Mouse (Mus musculus): ENCODE results near the gene B4galnt1.

The B4galnt1 gene

DNA sequence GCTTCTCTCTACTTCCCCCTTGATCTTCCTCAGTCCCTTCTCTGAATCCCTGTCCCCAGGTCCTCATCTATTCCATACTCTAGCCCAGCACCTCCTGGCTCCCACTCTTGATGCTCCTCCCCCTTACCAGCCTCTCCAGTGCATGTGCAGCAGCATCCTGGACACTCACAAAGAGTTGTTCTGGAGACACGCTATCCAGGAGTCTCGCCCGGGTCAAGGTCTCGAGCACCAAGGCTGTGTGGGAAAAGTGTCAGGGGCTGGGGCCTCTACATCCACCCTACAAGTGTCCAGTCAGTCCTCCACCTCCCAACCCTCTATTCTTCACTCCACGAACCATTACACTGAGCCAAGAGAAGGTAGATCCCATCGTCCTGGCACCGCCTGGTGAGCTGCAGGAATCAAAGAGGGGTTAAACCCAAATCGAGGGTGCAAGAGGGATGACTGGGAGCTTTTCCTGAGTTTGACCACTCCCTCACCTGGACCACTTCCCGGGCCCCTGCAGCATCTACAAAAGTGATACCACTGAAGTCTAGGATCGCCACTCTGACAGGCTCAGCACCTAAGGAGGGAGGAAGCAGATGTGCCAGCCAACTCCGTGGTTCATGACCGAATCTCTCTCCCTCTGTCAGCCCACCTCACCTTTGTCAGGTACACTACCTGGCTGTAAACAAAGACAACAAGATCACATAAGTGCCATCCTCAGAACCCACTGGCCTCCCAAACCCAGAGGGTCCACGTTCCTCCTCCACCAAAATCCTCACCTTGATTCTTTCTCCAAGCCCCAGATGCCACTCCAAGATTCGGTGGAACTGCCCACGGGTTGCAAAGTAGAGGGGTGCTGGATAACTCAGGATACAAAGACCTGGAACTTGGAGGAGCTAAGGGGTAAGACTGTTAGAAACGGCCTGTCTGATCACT is 8.4 kb downstream of the B4galnt1 start:
- DNase-seq: no peak

DNA sequence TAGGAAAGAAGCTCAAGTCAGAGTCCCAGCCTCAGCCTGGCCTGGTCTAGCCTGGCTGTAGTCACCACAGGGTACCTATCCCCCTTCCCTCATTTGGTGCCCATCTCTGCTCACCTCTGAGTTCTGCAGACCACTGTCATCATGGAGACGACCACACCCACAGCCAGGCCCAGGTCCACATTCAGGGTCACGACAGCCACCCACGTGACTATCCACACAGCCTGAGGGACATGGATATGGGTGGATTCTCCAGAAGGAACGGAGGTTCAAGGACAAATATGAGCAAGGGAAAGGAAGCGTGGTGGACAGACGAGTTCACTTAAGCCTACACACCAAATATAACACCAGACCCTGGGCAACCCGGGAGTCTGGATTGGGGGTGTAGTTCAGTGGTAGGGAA is 9.1 kb downstream of the B4galnt1 start:
- no peak for DNase-seq

DNA sequence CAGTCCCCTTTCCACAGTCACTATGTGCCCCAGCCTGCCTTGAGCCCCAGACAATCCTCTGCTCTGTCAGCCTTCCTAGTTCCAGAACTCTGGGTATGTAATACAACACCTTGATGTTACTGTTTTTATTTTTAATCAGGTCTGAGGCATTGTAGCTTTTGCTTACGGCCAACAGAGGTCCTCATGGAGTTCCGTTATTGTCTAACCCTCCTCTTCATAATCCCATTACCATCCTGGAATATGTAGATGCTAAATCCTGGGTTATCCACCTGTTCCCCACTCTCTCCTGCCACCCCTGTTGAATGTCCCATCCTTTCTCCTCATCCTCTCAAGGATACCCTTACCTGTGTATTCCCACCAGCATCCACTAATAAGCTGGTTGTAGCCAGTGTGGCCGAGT is 11.2 kb downstream of the B4galnt1 start:
- DNase-seq: no peak

DNA sequence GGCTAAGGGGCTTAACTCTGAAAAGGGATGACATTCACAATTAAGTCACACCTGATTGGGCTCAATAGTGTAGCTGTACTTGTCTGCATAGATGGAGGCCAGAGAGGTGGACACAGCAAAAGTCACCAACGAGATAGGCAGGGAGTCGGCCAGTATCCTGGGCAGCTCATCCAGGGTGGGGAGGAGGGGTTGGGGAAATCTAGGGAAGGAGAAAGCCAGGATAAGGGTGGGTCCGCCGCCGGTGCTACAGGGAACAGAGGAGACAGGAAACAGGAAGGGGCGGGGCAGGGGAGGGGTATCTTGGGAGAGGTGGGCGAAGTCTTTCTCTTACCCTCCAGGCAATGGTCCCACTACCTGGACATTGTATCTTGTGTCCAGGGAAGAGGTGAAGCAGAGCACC is 11.7 kb downstream of the B4galnt1 start:
- DNase-seq: no peak

DNA sequence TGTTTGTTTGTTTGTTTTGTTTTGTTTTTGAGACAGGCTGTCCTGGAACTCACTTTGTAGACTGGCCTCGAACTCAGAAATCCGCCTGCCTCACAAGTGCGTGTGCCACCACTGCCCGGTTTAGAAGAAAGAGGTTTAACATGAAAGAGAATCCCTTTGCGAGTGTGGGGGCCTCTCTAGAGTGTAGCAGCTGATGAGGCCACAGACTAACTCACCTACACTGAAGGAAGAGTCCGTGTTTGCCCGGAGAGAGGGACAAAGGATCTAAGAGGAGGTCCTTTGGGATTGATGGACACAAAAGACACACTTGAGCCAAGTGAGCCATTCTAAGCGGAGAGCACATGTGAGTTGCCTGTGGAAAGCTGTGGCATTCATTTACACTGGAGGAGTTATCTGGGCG is 12.2 kb downstream of the B4galnt1 start:
- DNase-seq: no peak

DNA sequence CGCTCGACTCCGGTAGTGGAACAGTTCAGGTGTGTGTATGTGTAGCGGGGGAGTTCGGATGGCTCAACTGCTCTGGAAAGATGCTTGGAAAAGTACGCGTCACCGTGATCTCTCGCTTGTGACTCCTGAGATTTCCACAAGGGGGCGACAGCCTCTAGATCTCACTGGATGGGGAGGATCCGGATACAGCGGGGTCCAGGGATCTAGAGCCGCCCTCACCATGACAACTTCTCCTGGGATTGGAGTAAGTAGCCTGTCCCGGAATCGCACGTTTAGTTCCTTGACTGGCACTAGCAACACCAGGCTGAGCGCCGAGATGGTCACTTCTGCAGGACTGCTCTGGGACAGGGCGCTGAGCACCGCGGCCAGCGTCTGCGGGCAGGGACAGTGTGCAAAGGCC is 12.7 kb downstream of the B4galnt1 start:
- DNase-seq: peak; percentile 92

DNA sequence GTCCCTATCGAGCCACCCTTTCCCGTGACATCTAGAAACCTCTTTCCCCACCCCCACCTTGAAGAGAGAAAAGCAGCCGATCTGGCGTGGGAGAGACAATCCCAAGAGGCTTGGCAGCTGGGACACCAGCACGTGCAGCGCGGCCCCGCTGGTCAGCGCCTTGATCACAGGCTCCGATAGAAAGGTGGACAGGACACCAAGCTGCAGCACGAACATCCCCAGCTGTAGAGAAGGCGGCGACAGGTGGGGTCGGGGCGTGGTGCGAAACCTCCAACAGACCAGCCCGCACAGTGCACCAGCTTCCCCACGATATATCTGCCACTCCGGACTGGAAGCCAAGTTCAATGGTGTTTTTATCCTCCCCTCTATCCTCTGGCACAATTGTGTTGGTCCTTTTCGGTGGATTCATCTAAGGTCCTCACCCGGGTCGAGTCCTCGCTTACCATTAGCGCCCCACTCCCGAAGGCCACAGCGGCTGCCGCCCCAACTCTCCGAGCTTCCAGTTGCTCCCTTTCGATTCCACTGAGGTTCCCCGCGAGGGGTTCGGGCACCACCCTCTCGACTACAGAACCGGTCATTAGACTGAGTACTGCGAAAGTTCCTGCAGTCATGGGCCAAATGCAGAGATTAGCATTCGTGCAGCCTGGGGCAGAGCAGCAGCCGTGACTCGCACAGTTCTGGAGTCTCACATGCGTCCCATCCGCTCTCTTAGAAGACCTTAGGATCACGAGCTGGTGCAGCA is 13.4 kb downstream of the B4galnt1 start:
- DNase-seq: peak; percentile 32

DNA sequence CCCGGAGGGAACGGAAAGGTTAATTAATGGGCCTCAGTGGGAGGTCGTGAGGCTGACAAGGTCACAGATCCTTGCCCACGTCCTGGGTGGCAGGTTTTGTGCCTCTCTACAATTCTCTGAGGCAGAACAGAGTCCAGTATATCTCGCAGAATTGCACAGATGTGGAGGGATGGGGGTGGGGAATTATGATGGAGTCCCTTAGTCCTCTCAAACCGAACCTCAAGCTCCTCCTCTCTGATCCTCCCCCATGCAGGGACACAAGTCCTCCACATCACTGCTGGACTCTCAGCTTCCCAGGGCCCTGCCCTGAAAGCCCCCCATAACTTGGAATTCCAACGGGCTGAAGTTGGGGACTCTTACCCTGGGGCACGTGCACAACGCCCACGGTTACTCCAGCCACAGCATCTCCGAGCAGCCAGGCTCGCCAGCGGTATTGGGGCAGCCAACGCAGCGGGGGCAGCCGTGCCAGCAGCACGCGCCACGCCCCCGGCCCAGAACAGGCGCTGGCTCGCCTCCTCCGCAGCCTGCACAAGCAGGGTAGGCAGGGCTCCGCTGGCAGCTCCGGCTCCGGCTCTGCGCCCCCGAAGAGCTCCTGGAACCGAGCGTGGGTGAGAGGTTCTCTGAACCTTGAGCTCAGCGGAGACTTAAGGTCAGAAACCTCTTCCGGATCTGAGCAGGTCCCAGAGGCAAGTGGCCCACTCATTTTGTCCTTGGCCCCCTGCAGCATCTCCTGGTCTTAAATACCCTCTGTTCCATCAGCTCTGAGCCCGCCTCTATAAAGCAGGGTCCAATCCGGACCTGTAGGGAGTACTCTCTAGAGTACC is 15.1 kb downstream of the B4galnt1 start, which contains the start of gene Slc26a10:
Slc26a10 (minus strand) TSS at position 775 of the 824 bp plus-strand sequence.
- DNase-seq: peak; percentile 42

DNA sequence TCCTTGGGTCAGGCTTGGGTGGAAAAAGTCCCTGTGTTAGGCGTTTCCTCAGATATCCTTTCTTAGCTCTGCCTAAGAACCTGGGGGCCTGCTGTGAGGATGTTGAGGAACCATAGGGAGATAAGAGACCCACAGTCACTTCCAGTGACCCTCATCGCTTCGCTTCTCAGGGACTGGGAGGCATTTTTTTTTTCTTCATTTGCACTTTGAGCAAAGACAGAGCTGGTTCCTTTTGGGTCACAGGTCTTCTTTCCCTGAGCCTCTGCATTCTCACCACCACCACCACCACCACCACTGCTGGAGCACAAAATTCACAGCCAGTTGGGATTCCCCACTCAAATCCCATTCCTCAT is 15.6 kb downstream of the B4galnt1 start:
- no peak for DNase-seq

DNA sequence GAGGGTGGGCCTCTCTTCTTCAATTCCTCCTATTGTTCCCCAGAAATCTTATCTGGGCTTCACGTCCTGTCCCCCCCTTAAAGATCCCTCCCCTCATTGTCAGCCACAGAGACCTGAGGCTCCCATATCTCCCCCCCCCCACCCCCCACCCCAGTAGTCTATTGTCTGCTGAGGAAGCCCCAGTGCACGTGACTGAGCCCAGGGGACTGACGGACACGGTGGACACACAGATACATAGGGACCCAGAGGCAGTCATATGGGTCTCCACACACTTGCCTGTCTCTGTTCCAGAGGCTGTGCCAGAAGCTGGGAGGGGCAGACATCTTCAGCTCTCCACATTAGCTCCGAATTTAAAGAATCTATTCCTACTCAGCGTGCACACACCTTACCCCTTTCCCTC is 16.5 kb downstream of the B4galnt1 start:
- DNase-seq: no peak

DNA sequence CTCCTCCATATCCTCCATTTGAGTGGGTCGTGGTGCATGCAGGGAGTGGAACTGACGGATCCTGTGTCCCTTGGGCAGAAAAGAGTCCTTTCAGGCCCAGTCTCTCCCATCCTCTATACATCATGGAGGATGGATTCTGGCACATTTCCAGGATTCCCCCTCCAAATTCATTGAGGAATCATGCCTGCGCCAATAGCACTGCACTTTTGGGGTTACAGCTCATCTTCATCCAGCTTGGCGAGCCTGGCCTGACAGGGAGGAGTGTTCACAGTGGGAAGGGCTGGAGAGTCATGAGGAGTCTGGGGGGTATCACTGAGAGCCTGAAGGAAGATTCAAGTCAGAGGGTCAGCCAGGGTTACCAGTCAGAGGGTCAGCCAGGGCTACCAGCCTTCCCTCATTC is 17.6 kb downstream of the B4galnt1 start:
- no peak for DNase-seq

DNA sequence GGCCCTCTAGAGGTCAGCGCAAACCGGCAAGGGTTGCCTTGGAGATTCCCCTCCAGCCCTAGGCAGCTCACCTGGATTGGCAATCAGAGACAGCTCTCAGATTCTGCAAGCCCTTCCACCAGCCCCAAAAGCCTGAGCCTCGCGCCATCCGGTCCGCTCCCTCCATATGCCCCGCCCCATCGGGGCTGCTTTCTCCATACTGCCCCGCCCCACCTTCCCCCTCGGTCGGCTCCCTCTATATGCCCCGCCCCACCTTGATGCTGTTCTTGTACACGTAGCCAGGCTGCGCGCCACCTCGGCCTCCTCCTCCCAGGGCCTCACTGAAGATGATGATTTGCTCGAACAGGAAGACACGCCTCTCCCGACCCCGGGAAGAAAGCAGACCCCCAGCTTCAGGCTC is 18.7 kb downstream of the B4galnt1 start:
- peak; percentile 36 for DNase-seq

DNA sequence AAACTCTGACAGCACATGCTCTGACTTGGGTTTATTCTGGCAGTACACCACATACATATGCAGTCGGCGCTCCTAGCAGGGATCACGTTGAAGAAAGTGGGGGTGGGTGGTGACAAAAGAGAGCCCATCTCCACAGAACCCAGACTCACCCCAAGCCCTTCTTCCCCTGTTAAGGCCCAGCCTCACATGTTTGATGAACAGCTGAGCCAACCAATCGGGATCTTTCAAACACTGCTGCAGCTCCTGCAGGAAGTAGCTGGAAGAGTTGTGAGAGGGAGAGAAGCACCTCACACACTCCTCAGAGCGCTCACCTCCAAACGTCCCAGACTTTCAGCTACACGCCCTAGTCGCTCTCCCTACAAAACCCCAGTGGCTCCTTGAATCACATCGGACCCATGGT is 20.1 kb downstream of the B4galnt1 start:
- peak; percentile 82 for DNase-seq

DNA sequence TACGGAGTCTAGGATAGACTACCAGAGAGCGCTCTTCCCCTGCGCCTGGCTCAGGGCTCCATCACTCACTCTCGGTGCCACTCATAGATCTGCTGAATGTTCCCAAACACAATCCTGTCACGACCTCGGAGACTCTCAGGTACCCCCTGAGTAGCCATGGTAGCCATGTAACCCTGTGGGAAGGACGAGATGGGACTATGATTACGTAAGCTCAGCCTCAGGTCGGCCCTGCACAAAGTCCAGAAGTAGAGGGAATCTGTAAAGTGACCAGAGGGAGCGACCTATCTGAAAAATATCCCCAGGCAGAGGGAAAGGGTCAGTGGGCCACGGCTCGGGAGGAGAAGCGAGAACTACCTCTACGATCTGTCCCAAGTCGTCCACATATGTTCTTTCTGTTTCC is 20.5 kb downstream of the B4galnt1 start:
- DNase-seq: no peak

DNA sequence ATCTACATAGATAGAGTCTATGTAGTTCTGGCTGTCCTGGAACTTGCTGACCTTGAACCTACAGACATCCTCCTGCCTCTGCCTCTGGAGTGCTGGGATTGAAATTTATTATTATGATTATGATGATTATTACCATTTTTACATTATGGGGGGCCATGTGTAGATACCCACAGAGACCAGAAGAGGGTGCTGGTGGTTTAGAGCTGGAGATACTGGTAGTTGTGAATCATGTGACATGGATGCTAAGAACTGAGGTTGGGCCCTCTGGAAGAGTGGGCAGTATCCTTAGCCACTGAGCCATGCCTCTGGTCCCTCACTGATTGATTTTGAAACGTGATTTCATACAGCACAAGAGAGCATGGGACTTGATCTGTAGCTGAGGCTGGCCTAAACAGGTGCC is 21.4 kb downstream of the B4galnt1 start:
- DNase-seq: no peak

DNA sequence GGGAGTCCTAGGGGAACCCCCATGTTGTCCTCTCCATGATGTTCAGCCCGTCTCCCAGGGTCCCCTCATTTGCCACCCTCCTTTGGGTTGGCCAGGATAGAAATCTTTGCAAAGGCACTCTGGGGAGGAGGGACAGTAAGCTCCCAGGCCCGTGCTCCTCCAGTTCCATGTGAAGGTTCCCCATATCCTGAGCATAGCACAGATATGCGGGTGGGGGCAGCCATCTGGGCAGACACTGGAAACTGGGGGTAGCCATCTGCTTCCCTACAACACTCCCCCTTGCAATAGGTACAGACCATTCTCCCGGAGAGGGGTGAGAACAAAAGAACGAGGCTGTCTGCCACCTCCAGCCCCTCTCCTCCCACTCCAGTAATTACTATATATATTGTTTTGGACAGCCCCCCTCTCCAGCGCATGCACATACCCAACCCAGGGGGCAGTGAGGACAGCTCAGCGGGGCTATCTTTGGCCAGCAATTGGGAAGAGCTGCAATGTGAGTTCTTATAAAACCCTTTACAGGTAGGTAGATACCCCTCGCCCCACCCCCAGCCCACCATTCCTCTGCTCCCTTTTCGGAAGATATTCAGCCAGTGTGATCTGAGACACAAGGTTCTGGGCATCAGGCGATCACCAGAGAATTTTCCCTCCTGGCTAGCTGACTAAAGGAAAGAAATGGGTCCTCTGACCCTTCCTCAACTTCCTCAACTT is 22.5 kb downstream of the B4galnt1 start:
- peak; percentile 32 for DNase-seq

DNA sequence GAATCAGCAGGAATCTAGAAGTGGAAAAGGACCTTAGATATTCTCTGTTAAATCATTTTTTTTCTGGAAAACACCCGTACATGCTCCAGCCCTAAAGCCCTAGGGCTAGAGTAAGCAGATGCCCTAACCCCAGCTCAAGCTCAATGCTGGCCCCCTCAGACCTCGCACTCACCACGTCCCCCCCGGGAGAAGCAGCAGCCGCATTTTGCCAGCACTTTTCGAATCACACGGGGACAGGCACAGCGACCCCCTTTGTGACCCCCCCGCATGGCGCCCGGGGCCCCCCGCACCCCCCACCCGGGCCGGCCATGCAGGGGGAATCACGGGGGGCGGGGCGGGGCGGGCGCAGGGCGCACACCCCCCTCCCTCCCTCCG is 23.0 kb downstream of the B4galnt1 start:
- no peak for DNase-seq

DNA sequence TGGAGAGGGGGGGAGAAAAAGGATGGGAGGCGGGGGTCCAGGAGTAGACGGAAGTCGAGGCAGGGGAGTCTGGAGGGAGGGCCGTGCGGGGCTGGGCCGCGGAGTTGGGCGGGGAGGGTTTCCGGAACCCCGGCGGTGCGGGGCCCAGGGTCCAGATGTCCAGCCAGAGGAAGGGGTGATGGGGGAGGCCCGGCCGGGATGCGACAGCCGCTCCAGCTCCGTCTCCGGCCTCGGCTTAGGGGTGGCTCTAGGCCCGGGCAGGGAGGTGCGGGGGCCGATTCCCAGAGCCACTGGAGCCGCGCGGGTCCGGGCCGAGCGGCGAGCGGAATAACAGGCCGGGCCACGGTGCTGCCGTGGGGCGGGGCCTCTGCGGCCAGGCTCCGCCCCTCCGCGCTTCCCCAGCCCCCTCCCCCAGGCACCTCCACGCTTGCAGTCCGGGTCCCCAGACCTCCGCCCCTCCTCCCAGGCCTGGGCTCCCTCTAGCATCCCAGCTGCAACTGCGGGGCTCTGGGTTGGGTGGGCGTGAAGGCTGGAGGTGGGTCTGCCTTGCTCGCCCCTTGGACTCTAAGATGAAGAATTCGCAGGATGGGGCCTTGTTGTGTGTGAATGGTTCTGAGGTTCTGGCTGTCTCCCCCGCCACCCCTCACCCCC is 23.6 kb downstream of the B4galnt1 start:
- peak; percentile 85 for DNase-seq

DNA sequence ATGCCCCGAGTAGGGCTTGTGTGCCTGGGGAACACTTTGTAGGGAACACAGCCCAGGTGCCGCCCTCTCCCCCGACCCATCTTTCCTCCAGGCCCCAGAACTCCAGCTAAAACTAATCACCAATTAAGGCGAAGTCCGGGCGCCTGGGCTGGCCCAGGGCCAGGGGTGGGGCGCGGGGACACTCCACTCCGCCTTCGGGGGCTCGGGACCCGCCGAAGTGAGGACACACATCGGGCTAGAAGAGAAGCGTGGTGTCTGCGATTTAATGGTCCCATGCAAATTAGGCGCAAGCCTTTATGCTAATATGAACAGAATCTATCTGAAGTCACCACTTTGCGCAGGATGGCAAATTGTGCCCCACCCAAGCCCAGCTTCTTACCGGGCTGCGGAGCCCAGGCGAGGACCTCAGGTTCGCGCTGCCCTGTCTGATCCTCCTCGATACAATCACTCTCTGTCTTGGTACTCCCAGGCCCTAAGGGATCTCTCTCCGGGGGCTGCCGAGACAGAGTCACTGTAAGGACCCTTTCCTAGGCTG is 24.2 kb downstream of the B4galnt1 start:
- peak; percentile 73 for DNase-seq

DNA sequence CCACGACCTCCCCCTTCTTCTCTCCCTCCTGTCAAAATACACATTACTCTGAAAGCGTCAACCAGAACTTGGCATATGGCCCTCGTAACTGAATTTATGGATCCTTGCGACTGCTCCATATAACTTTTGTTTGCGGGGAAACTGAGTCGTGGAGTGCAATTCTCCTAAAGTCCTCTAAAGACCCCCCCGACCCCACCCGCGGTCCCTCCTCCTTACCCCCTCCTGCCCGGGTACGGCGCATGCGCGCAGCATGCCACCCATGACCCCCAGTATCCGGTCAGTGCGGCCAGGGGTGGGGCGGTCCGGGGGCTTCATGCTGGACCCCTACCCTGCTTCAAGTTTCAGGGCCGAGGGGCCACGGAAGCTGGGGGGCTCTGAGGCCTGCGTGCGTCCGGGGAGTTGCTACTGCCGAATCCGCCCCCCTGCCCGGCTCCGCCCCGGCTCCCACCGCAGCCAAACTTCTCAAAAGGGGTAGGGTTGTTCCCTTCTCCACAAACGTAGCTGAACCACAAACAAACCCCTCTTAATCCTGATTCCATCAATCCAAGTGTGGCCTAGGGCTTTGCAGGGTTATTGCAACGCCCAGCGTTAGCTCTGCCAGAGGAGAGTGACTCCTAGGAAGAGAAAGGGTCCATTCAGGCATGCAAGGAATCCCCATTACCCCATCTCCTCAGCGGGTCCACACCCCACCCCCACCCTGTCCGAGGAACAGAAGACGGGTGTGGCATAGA is 24.8 kb downstream of the B4galnt1 start, which contains the start of gene Arhgef25:
Arhgef25 (minus strand) TSS at position 433 of the 731 bp plus-strand sequence.
- peak; percentile 55 for DNase-seq

Measured in retina, postnatal 1 day (tissue).